Mouse (Mus musculus): ENCODE results near the gene Angel2. TPM values are rescaled to one million over a fixed set of nuclear protein-coding genes. Genes with fewer than 3 reads are reported as not detected.

The Angel2 gene
- polyA plus RNA-seq, 1 experiment from 2014 or later, result 13.3 TPM

DNA sequence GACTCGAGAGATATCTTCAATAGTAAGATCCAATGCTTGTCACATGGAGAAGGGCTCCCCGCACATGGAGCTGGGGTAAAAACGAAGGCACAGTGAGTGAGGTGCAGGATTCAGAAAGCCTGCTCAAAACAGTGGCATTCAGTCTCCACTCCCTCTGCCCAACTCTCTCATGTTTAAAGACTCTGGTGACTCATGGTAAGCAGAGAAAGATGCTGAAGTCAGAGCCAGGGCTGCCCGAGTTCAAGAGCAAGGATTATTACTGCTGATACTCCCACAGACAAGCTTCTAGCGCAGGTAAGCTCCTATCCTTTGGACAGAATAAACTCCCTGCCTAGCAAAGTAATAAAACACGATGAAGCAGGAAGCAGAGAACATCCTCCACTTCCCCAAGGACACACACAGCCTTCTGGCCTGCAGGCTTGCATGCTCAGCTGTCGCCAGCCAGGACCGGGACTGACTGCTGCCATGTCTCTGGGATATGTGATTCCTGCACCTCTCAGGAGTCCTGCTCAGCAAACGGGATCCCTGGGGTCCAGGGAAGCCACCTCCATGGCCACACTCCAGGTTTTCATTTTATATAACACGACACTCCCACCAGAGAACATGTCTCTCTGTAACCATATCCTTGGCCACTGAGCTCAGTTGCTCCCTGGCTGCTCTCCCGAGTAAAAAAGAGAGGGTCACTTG is 52.1 kb downstream of the Angel2 start:
- H3K9me3 ChIP-seq (ENCODE audit: low read length), result no peaks in the 10 kb centered on the region
- no peak for TF ChIP-seq CTCF (IDR thresholded peaks at IDR 0.05; ENCODE audit: low read depth)
- no peak for TF ChIP-seq EP300 (IDR thresholded peaks at IDR 0.05; ENCODE audit: low read depth)
- H3K9ac ChIP-seq (replicated peaks), result no peak overlapping the region
- H3K27ac ChIP-seq (ENCODE audit: low read depth), result no peak overlapping the region
- peaks cover 39% of the 10 kb centered on the region for H3K27me3 ChIP-seq (ENCODE audit: insufficient read depth, low read length)
- H3K36me3 ChIP-seq (replicated peaks; ENCODE audit: insufficient read depth, low read length), result no peaks in the 10 kb centered on the region
- H3K4me3 ChIP-seq (ENCODE audit: low read depth, low read length), result no peak overlapping the region
- H3K4me1 ChIP-seq (ENCODE audit: insufficient read depth), result peaks cover 13% of the 10 kb centered on the region
- ATAC-seq (no peak), DNase-seq (no peak)
- WGBS (ENCODE audit: insufficient replicate concordance), result 59% methylated on average over 11 of the region's 11 CpGs
- no peak overlapping the region for H3K4me2 ChIP-seq (ENCODE audit: low read depth, low read length)

DNA sequence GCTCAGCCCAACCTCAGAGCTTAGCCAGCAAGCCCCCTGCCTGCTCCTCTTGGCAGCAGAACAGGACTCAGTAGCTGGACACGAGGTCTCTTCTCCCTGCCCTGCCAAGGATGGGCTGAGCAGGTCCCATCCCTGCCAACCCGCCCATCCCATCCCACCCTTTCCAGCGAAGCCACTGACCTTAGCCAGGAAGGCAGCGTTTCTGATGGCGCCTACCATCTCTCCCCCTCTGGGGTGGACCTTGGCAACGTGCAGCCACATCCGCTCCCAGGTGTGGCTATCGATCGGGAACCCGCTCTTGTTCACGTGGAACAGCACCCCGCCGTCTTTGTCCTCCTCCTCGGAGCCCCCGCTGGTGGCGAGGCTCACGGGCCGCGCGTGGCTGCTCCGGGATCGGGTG is 53.1 kb downstream of the Angel2 start:
- TF ChIP-seq CTCF (IDR thresholded peaks at IDR 0.05; ENCODE audit: low read depth) (no peak), EP300 (IDR thresholded peaks at IDR 0.05; ENCODE audit: low read depth) (no peak)
- Histone ChIP-seq H3K27ac (ENCODE audit: low read depth) (no peak overlapping the region), H3K4me2 (ENCODE audit: low read depth, low read length) (peak overlapping the region; percentile 81), H3K4me1 (ENCODE audit: insufficient read depth) (peaks cover 13% of the 10 kb centered on the region), H3K36me3 (replicated peaks; ENCODE audit: insufficient read depth, low read length) (no peaks in the 10 kb centered on the region), H3K9me3 (ENCODE audit: low read length) (no peaks in the 10 kb centered on the region), H3K4me3 (ENCODE audit: low read depth, low read length) (peak overlapping the region; percentile 48), H3K9ac (replicated peaks) (peak overlapping the region; percentile 38), H3K27me3 (ENCODE audit: insufficient read depth, low read length) (peaks cover 39% of the 10 kb centered on the region)
- DNase-seq, result peak; percentile 20
- ATAC-seq, result no peak
- 11% methylated on average over 22 of the region's 22 CpGs for WGBS (ENCODE audit: insufficient replicate concordance)

DNA sequence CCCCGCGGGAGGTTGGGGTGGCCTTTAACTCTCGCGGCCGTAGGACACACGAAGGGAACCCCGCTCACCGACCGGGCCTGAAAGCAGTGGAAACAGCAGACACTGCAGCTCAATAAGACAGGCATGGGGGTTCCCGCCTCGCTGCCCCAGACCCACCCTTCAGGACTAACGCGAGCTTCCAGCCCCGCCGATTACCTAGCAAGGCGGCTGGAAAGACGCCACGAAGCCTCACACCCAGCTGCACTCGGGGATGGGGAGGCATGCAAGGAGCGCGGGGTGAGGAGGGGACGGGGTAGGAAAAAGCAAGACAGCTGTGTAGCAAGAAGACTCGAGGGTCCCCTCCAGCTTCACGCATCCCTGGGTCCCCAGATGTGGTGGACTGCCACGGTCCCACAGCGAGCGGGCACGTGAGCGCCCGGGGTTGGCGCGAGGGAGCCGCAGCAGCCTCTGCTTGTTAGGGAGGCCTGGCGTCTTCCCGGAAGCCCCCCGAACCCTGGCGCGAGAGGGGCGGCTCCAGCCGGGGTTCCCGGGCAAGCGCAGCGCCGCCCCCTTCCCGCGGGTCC is 53.7 kb downstream of the Angel2 start:
- H3K4me3 ChIP-seq (ENCODE audit: low read depth, low read length), result peak overlapping the region; percentile 48
- no peak for TF ChIP-seq CTCF (IDR thresholded peaks at IDR 0.05; ENCODE audit: low read depth)
- TF ChIP-seq EP300 (IDR thresholded peaks at IDR 0.05; ENCODE audit: low read depth), result no peak
- ATAC-seq, result peak; percentile 38; the same call in 1 of the 2 replicates
- H3K36me3 ChIP-seq (replicated peaks; ENCODE audit: insufficient read depth, low read length), result no peaks in the 10 kb centered on the region
- under 1% methylated on average over 36 of the region's 46 CpGs for whole genome bisulfite sequencing (ENCODE audit: insufficient replicate concordance)
- peak overlapping the region; percentile 38 for H3K9ac ChIP-seq (replicated peaks)
- no peak overlapping the region for H3K27ac ChIP-seq (ENCODE audit: low read depth)
- no peaks in the 10 kb centered on the region for H3K9me3 ChIP-seq (ENCODE audit: low read length)
- peaks cover 13% of the 10 kb centered on the region for H3K4me1 ChIP-seq (ENCODE audit: insufficient read depth)
- peaks cover 39% of the 10 kb centered on the region for H3K27me3 ChIP-seq (ENCODE audit: insufficient read depth, low read length)
- peak; percentile 23 for DNase-seq
- peak overlapping the region; percentile 81 for H3K4me2 ChIP-seq (ENCODE audit: low read depth, low read length)

DNA sequence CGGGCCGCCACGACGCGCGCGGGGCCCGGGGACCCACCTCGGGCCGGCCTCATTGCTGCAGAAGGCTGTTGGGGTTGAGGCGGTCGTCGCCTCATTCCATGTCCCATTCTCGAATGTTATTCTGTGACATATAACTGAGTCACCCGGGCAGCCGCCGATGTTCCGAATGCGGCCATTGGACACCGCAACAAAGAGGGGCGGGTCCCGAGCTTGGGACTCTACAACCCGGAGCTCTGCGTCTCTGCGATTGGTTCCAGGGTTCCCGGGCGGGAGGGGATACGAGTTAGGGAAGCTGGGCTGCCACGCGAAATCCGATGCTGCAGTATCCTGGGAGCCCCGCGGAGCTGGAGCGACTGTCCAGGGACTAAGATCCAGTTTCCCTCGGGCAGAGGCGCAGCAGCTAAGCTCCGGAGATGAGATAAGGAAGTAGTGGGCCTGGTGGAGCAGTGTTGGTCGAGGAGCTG is 54.2 kb downstream of the Angel2 start, which contains the start of gene Vash2:
Gene Vash2, minus strand, starts transcription at position 197 of the 464 bp plus-strand sequence.
- H3K36me3 ChIP-seq (replicated peaks; ENCODE audit: insufficient read depth, low read length), result no peaks in the 10 kb centered on the region
- H3K27me3 ChIP-seq (ENCODE audit: insufficient read depth, low read length), result peaks cover 39% of the 10 kb centered on the region
- H3K9ac ChIP-seq (replicated peaks), result peak within 1 kb of the TSS; percentile 38
- DNase-seq (peak; percentile 64), ATAC-seq (peak; percentile 82)
- peak within 1 kb of the TSS; percentile 48 for H3K4me3 ChIP-seq (ENCODE audit: low read depth, low read length)
- peaks cover 13% of the 10 kb centered on the region for H3K4me1 ChIP-seq (ENCODE audit: insufficient read depth)
- peak within 1 kb of the TSS; percentile 81 for H3K4me2 ChIP-seq (ENCODE audit: low read depth, low read length)
- no peaks in the 10 kb centered on the region for H3K9me3 ChIP-seq (ENCODE audit: low read length)
- 1% methylated on average over 37 of the region's 38 CpGs for WGBS (ENCODE audit: insufficient replicate concordance)
- TF ChIP-seq EP300 (IDR thresholded peaks at IDR 0.05; ENCODE audit: low read depth), result no peak
- no peak for TF ChIP-seq CTCF (IDR thresholded peaks at IDR 0.05; ENCODE audit: low read depth)
- no peak within 1 kb of the TSS for H3K27ac ChIP-seq (ENCODE audit: low read depth)

DNA sequence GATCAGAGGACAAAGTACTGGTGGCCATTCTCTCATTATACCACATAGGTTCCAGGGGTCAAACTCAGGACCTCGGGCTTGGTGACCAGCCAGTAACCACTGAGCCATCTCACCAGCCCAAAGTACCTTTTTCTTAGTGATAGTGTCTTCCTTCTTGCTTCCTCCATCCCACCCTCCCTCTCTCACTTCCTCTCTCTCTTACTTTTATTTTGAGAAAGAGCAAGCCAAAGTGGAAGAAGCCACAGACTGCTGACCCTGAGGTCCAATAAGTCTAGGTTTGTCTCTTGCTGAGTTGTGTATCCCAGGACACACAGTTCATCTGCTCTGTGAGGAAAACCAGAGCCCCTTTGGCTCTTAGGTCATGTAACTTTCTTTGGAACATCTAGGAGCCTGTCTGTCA is 55.6 kb downstream of the Angel2 start:
- no peak overlapping the region for H3K4me3 ChIP-seq (ENCODE audit: low read depth, low read length)
- no peak for TF ChIP-seq CTCF (IDR thresholded peaks at IDR 0.05; ENCODE audit: low read depth)
- TF ChIP-seq EP300 (IDR thresholded peaks at IDR 0.05; ENCODE audit: low read depth), result no peak
- WGBS (ENCODE audit: insufficient replicate concordance), result 62% methylated on average over 1 of the region's 1 CpGs

DNA sequence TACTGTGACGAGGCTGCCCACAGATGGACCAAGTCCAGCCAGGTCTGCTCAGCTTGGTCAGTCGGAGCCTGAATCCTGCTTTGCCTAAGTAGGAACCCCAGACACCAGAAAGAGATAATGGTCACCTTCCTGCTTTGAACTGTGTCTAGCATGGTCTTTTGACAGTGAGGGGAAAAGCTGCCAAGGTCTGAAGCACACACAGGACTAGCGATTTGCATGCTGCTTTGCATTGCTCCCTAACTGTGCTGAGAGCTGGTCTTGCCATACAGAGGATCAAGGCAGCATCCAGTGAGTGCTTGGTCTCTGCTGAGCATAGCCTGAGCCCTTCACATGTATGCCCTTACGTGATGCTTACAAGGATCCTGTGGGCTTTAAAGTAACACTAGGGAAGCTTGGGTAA is 56.5 kb downstream of the Angel2 start:
- H3K9me3 ChIP-seq (ENCODE audit: low read length), result no peaks in the 10 kb centered on the region
- no peak overlapping the region for H3K4me3 ChIP-seq (ENCODE audit: low read depth, low read length)
- H3K27me3 ChIP-seq (ENCODE audit: insufficient read depth, low read length), result peaks cover 35% of the 10 kb centered on the region
- H3K36me3 ChIP-seq (replicated peaks; ENCODE audit: insufficient read depth, low read length), result no peaks in the 10 kb centered on the region
- WGBS (ENCODE audit: insufficient replicate concordance), result 72% methylated on average over 4 of the region's 4 CpGs
- H3K4me1 ChIP-seq (ENCODE audit: insufficient read depth), result peaks cover 13% of the 10 kb centered on the region
- no peak for ATAC-seq
- H3K9ac ChIP-seq (replicated peaks), result no peak overlapping the region
- TF ChIP-seq CTCF (IDR thresholded peaks at IDR 0.05; ENCODE audit: low read depth) (no peak), EP300 (IDR thresholded peaks at IDR 0.05; ENCODE audit: low read depth) (no peak)
- no peak overlapping the region for H3K4me2 ChIP-seq (ENCODE audit: low read depth, low read length)
- DNase-seq, result no peak
- H3K27ac ChIP-seq (ENCODE audit: low read depth), result no peak overlapping the region

More for the DNA sequence above, 55.6 kb downstream of the Angel2 start:
- ATAC-seq, result no peak
- H3K27ac ChIP-seq (ENCODE audit: low read depth), result no peak overlapping the region
- H3K4me2 ChIP-seq (ENCODE audit: low read depth, low read length), result no peak overlapping the region
- peaks cover 35% of the 10 kb centered on the region for H3K27me3 ChIP-seq (ENCODE audit: insufficient read depth, low read length)
- H3K9me3 ChIP-seq (ENCODE audit: low read length), result no peaks in the 10 kb centered on the region
- DNase-seq, result no peak
- H3K36me3 ChIP-seq (replicated peaks; ENCODE audit: insufficient read depth, low read length), result no peaks in the 10 kb centered on the region
- H3K4me1 ChIP-seq (ENCODE audit: insufficient read depth), result peaks cover 13% of the 10 kb centered on the region
- H3K9ac ChIP-seq (replicated peaks), result no peak overlapping the region
